Mouse (Mus musculus) kidney, embryonic 16.5 days (tissue): ENCODE measurements around the gene Polr1c. TPM values are rescaled to one million over a fixed set of nuclear protein-coding genes. Genes with fewer than 3 reads are reported as not detected.

Experiments
- ATAC-seq: fragments of 200-750 bp; cut with Nextera tagmentation; 2 replicates; pipeline ENCODE4 v1.8.0; 2017; ENCODE audit warnings: moderate TSS enrichment; ENCODE audit not compliant: low FRiP score, low TSS enrichment
- H3K27ac ChIP-seq: fragments of 300-500 bp; sonication (generic); 2 replicates; pipeline ENCODE4 v1.5.1; 2014; ENCODE audit warnings: low read length
- H3K27me3 ChIP-seq: fragments of 300-500 bp; sonication (generic); 2 replicates; pipeline ENCODE4 v1.6.1; 2014; ENCODE audit warnings: low read length, control low read depth, mixed read lengths; ENCODE audit not compliant: insufficient read depth
- H3K36me3 ChIP-seq: fragments of 300-500 bp; sonication (generic); 2 replicates; pipeline ENCODE4 v1.6.1; 2014; ENCODE audit warnings: low read length, control low read depth, mixed read lengths; ENCODE audit not compliant: insufficient read depth
- H3K4me1 ChIP-seq: fragments of 300-500 bp; sonication (generic); 2 replicates; pipeline ENCODE4 v1.6.1; 2014; ENCODE audit warnings: low read length, control low read depth, mixed read lengths; ENCODE audit not compliant: insufficient read depth
- H3K4me2 ChIP-seq: fragments of 300-500 bp; sonication (generic); replicated peaks from 2 replicates; pipeline ENCODE4 v1.6.1; 2014; ENCODE audit warnings: low read depth, low read length
- H3K4me3 ChIP-seq: fragments of 300-500 bp; sonication (generic); 2 replicates; pipeline ENCODE4 v1.5.1; 2014; ENCODE audit warnings: mild to moderate bottlenecking, low read length
- H3K9ac ChIP-seq: fragments of 300-500 bp; sonication (generic); replicated peaks from 2 replicates; pipeline ENCODE4 v1.6.1; 2014; ENCODE audit warnings: low read length
- H3K9me3 ChIP-seq: fragments of 300-500 bp; sonication (generic); 2 replicates; pipeline ENCODE4 v1.6.1; 2016; ENCODE audit warnings: low read length, control low read depth
- WGBS: fragments of 180-500 bp; shearing (Covaris S2); extraction: QIAGEN DNeasy Blood & Tissue Kit; methylation state at CpG from one replicate; pipeline ENCODE4 v1.1.7; 2014; 5-methylcytosine and 5-hydroxymethylcytosine counted together
- polyA plus RNA-seq: library from polyadenylated mRNA; unstranded; fragments of >200 nt; fragmentation: Nextera tagmentation; extraction: Ambion mirVana; gene quantifications from 2 replicates; pipeline ENCODE4 v1.2.1, GENCODE M21; 2015

Gene Polr1c
- 109 TPM in 2 replicates for polyA plus RNA-seq

GRCm38 (mm10) chr17:46247512-46248188, at the start of gene Polr1c, which contains the start of gene Yipf3:
TSS of gene Polr1c (minus strand) at chr17:46248054.
TSS of gene Yipf3 (plus strand) at chr17:46248080.
- WGBS: under 1% methylated on average over 53 of the region's 53 CpGs
- H3K36me3 ChIP-seq: peaks cover 66% of the 10 kb centered on the region

GRCm38 (mm10) chr17:46297028-46297363, 49.1 kb upstream of the Polr1c start:
- ATAC-seq: no peak
- no peaks in the 10 kb centered on the region for H3K9me3 ChIP-seq
- H3K27ac ChIP-seq: no peak overlapping the region
- peaks cover 11% of the 10 kb centered on the region for H3K4me1 ChIP-seq
- peaks cover 52% of the 10 kb centered on the region for H3K27me3 ChIP-seq
- H3K36me3 ChIP-seq: no peaks in the 10 kb centered on the region
- peak overlapping the region; percentile 100 for H3K4me2 ChIP-seq
- H3K4me3 ChIP-seq: peak overlapping the region; percentile 62
- WGBS: 9% methylated on average over 6 of the region's 6 CpGs
- H3K9ac ChIP-seq: peak overlapping the region; percentile 68; the same call in 1 of the 2 replicates

More at GRCm38 (mm10) chr17:46247512-46248188, at the start of gene Polr1c, which contains the start of gene Yipf3:
- peak; percentile 90 for ATAC-seq
- H3K27me3 ChIP-seq: no peaks in the 10 kb centered on the region
- H3K4me3 ChIP-seq: peak within 1 kb of the TSS; percentile 77
- peaks cover 21% of the 10 kb centered on the region for H3K4me1 ChIP-seq
- H3K9me3 ChIP-seq: no peaks in the 10 kb centered on the region
- H3K4me2 ChIP-seq: peak within 1 kb of the TSS; percentile 89
- H3K27ac ChIP-seq: peak within 1 kb of the TSS; percentile 51
- peak within 1 kb of the TSS; percentile 88 for H3K9ac ChIP-seq

GRCm38 (mm10) chr17:46296601-46297000, 48.7 kb upstream of the Polr1c start:
- Histone ChIP-seq H3K36me3 (no peaks in the 10 kb centered on the region), H3K9me3 (no peaks in the 10 kb centered on the region), H3K27me3 (peaks cover 54% of the 10 kb centered on the region), H3K4me2 (no peak overlapping the region), H3K9ac (no peak overlapping the region), H3K4me3 (no peak overlapping the region), H3K4me1 (peaks cover 11% of the 10 kb centered on the region), H3K27ac (no peak overlapping the region)
- WGBS: 43% methylated on average over 6 of the region's 6 CpGs
- ATAC-seq: no peak

- H3K9me3 ChIP-seq: no peaks in the 10 kb centered on the region
- WGBS: 29% methylated on average over 11 of the region's 11 CpGs
- no peak overlapping the region for H3K4me2 ChIP-seq
- peak; percentile 56; the same call in 1 of the 2 replicates for ATAC-seq
- H3K4me3 ChIP-seq: no peak overlapping the region
- no peaks in the 10 kb centered on the region for H3K36me3 ChIP-seq
- peak overlapping the region; percentile 31; the same call in 1 of the 2 replicates for H3K27ac ChIP-seq
- H3K27me3 ChIP-seq: peaks cover 3% of the 10 kb centered on the region; the same call in 1 of the 2 replicates
- peak overlapping the region; percentile 25; the same call in 1 of the 2 replicates for H3K9ac ChIP-seq
- peaks cover 14% of the 10 kb centered on the region; the same call in 1 of the 2 replicates for H3K4me1 ChIP-seq
Observed at GRCm38 (mm10) chr17:46287678-46288095, 39.8 kb upstream of the Polr1c start.

- Histone ChIP-seq H3K4me3 (no peak overlapping the region), H3K9ac (no peak overlapping the region), H3K9me3 (no peaks in the 10 kb centered on the region), H3K4me2 (no peak overlapping the region), H3K36me3 (no peaks in the 10 kb centered on the region; the same call in 1 of the 2 replicates), H3K4me1 (peaks cover 27% of the 10 kb centered on the region), H3K27me3 (no peaks in the 10 kb centered on the region), H3K27ac (no peak overlapping the region)
- 59% methylated on average over 6 of the region's 6 CpGs for WGBS
- ATAC-seq: no peak
Observed at GRCm38 (mm10) chr17:46285407-46285806, 37.6 kb upstream of the Polr1c start.

GRCm38 (mm10) chr17:46284653-46285052, 36.8 kb upstream of the Polr1c start:
- no peaks in the 10 kb centered on the region for H3K9me3 ChIP-seq
- no peaks in the 10 kb centered on the region; the same call in 1 of the 2 replicates for H3K36me3 ChIP-seq
- H3K4me3 ChIP-seq: no peak overlapping the region
- H3K9ac ChIP-seq: no peak overlapping the region
- no peak for ATAC-seq
- no peak overlapping the region for H3K4me2 ChIP-seq
- 21% methylated on average over 7 of the region's 7 CpGs for WGBS
- no peak overlapping the region for H3K27ac ChIP-seq
- no peaks in the 10 kb centered on the region for H3K27me3 ChIP-seq
- peaks cover 27% of the 10 kb centered on the region for H3K4me1 ChIP-seq

GRCm38 (mm10) chr17:46283911-46284310, 36.1 kb upstream of the Polr1c start:
- no peaks in the 10 kb centered on the region for H3K27me3 ChIP-seq
- ATAC-seq: no peak
- no peak overlapping the region for H3K9ac ChIP-seq
- H3K27ac ChIP-seq: no peak overlapping the region
- no peak overlapping the region for H3K4me3 ChIP-seq
- no peak overlapping the region for H3K4me2 ChIP-seq
- peaks cover 5% of the 10 kb centered on the region; the same call in 1 of the 2 replicates for H3K36me3 ChIP-seq
- 65% methylated on average over 8 of the region's 8 CpGs for WGBS
- peaks cover 27% of the 10 kb centered on the region for H3K4me1 ChIP-seq
- no peaks in the 10 kb centered on the region for H3K9me3 ChIP-seq

- H3K4me3 ChIP-seq: peak overlapping the region; percentile 79
- peaks cover 27% of the 10 kb centered on the region for H3K4me1 ChIP-seq
- peak overlapping the region; percentile 81 for H3K4me2 ChIP-seq
- peak overlapping the region; percentile 96 for H3K27ac ChIP-seq
- peaks cover 9% of the 10 kb centered on the region for H3K36me3 ChIP-seq
- no peaks in the 10 kb centered on the region for H3K27me3 ChIP-seq
- peak overlapping the region; percentile 88 for H3K9ac ChIP-seq
- no peaks in the 10 kb centered on the region for H3K9me3 ChIP-seq
- 22% methylated on average over 9 of the region's 9 CpGs for WGBS
- ATAC-seq: peak; percentile 64
Observed at GRCm38 (mm10) chr17:46283140-46283539, 35.3 kb upstream of the Polr1c start.

GRCm38 (mm10) chr17:46282483-46283123, 34.7 kb upstream of the Polr1c start, which contains the start of gene Tjap1:
TSS of gene Tjap1 (minus strand) at chr17:46283026.
- Histone ChIP-seq H3K36me3 (peaks cover 11% of the 10 kb centered on the region), H3K9me3 (no peaks in the 10 kb centered on the region), H3K4me2 (peak within 1 kb of the TSS; percentile 81), H3K9ac (peak within 1 kb of the TSS; percentile 88), H3K27ac (peak within 1 kb of the TSS; percentile 96), H3K4me1 (peaks cover 26% of the 10 kb centered on the region), H3K4me3 (peak within 1 kb of the TSS; percentile 79), H3K27me3 (no peaks in the 10 kb centered on the region)
- ATAC-seq: peak; percentile 98
- under 1% methylated on average over 37 of the region's 37 CpGs for WGBS
